Mouse (Mus musculus) liver, postnatal 0 days (tissue): ENCODE measurements around the gene Galnt14. TPM values are rescaled to one million over a fixed set of nuclear protein-coding genes. Genes with fewer than 3 reads are reported as not detected.

ENCODE experiments used
- ATAC-seq: fragments of 200-750 bp; cut with Nextera tagmentation; 2 replicates; pipeline ENCODE4 v1.8.0; 2017; ENCODE audit warnings: mild to moderate bottlenecking, moderate library complexity
- DNase-seq: peaks from one replicate; pipeline ENCODE4 v3.0.0-alpha.2; 2016
- H3K27ac ChIP-seq: fragments of 300-500 bp; sonication (generic); 2 replicates; pipeline ENCODE4 v1.5.1; 2014; ENCODE audit warnings: antibody characterized with exemption, moderate library complexity, mild to moderate bottlenecking, low read depth
- H3K27me3 ChIP-seq: fragments of 300-500 bp; sonication (generic); 2 replicates; pipeline ENCODE4 v1.6.1; 2014; ENCODE audit warnings: low read length, control low read depth, mixed read lengths; ENCODE audit not compliant: insufficient read depth
- H3K36me3 ChIP-seq: fragments of 300-500 bp; sonication (generic); replicated peaks from 2 replicates; pipeline ENCODE4 v1.6.1; 2014; ENCODE audit warnings: mild to moderate bottlenecking, control low read depth, low read length, moderate library complexity, mixed read lengths; ENCODE audit not compliant: insufficient read depth
- H3K4me1 ChIP-seq: fragments of 300-500 bp; sonication (generic); 2 replicates; pipeline ENCODE4 v1.6.1; 2014; ENCODE audit warnings: antibody characterized with exemption, mild to moderate bottlenecking, control low read depth; ENCODE audit not compliant: insufficient read depth
- H3K4me2 ChIP-seq: fragments of 300-500 bp; sonication (generic); 2 replicates; pipeline ENCODE4 v1.6.1; 2014; ENCODE audit warnings: low read depth, mild to moderate bottlenecking, low read length, moderate library complexity, mixed read lengths
- H3K4me3 ChIP-seq: fragments of 300-500 bp; sonication (generic); 2 replicates; pipeline ENCODE4 v1.5.1; 2014; ENCODE audit warnings: low read depth, low read length
- H3K9ac ChIP-seq: fragments of 300-500 bp; sonication (generic); replicated peaks from 2 replicates; pipeline ENCODE4 v1.6.1; 2014; ENCODE audit warnings: mild to moderate bottlenecking, moderate library complexity
- H3K9me3 ChIP-seq: fragments of 300-500 bp; sonication (generic); 2 replicates; pipeline ENCODE4 v1.6.1; 2016; ENCODE audit warnings: mild to moderate bottlenecking, control low read depth, low read length, mixed read lengths
- CTCF ChIP-seq: sonication (generic); IDR thresholded peaks from 2 replicates; pipeline ENCODE4 v1.5.1; 2016; ENCODE audit warnings: antibody characterized with exemption, low read depth
- EP300 ChIP-seq: IDR thresholded peaks from 2 replicates; pipeline ENCODE4 v1.6.1; 2016; ENCODE audit warnings: antibody characterized with exemption, low read depth, mild to moderate bottlenecking
- WGBS: fragments of 180-500 bp; shearing (Covaris S2); extraction: QIAGEN DNeasy Blood & Tissue Kit; methylation state at CpG from one replicate; pipeline ENCODE4 v1.1.7; 2014; ENCODE audit not compliant: insufficient replicate concordance; 5-methylcytosine and 5-hydroxymethylcytosine counted together
- polyA plus RNA-seq: library from polyadenylated mRNA; unstranded; fragments of >200 nt; fragmentation: Nextera tagmentation; extraction: Ambion mirVana; gene quantifications from 2 replicates; pipeline ENCODE4 v1.2.1, GENCODE M21; 2015

Gene Galnt14
- polyA plus RNA-seq, 1 experiment from 2014 or later: 0.08 TPM

DNA sequence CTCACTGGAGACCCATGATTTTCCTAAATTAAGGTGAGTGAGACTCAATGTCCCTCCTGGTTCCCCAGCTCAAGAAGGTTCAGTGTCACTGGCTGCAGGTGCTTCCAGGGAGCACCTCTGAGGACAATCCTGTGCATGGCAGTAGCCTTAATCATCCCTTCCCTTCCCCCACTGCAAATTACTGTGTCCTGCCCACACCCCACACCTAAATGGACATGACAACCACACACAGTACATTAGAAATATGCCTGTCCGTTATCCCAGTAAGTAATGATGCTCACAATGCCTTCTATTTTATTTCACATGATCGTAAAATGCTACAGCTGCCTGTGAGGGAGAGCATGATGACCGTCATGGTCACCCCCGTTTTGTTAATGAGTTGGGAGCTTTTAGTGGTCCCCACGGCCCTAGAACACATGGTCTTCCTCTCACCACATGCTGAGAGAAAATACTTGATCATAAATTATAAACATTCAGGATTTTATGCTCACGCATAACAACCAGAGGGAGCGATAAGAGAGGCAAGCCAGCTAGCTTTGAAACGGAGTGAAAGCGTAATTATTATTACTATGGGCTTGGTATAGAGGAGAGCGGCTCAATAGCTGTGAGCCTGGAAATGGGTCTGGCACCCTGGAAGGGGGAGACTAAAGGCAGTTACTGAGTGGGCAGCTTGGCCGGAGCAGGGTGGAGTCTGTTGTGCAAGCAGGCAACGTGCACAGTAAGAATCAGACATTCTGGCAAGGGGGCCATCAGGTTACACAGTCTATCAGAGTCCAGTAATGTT lies 161.3 kb downstream of the Galnt14 start:
- Histone ChIP-seq H3K27me3 (no peaks in the 10 kb centered on the region), H3K36me3 (no peaks in the 10 kb centered on the region), H3K9me3 (no peaks in the 10 kb centered on the region), H3K27ac (no peak overlapping the region), H3K9ac (no peak overlapping the region), H3K4me2 (no peak overlapping the region), H3K4me1 (no peaks in the 10 kb centered on the region), H3K4me3 (no peak overlapping the region)
- DNase-seq: no peak
- TF ChIP-seq EP300 (no peak), CTCF (no peak)
- 79% methylated on average over 12 of the region's 12 CpGs for WGBS
- no peak for ATAC-seq

DNA sequence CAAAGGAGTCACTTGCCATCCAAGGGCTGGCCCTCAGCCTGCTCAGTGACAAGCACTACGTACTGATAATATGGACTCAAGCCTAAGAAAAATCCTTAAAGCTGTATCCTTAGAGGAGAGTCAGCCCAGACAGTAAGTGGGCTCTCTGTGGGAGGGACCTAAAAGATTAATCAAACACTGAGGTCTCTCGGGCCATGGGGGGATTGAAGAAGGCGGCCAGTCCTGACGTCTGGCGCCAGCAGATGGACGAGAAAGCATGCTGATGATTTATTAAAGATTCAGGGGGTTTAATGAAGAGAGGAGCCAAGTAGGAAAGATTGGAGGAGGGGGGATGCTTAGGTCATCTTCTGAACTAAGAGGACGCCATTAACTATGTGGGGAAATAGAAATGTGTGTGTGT lies 162.1 kb downstream of the Galnt14 start:
- H3K4me1 ChIP-seq: no peaks in the 10 kb centered on the region
- H3K4me3 ChIP-seq: no peak overlapping the region
- H3K4me2 ChIP-seq: no peak overlapping the region
- ATAC-seq: no peak
- H3K9me3 ChIP-seq: no peaks in the 10 kb centered on the region
- no peaks in the 10 kb centered on the region for H3K27me3 ChIP-seq
- H3K9ac ChIP-seq: no peak overlapping the region
- WGBS: 76% methylated on average over 7 of the region's 7 CpGs
- no peaks in the 10 kb centered on the region for H3K36me3 ChIP-seq
- DNase-seq: no peak
- TF ChIP-seq EP300: no peak
- no peak for TF ChIP-seq CTCF
- no peak overlapping the region for H3K27ac ChIP-seq

DNA sequence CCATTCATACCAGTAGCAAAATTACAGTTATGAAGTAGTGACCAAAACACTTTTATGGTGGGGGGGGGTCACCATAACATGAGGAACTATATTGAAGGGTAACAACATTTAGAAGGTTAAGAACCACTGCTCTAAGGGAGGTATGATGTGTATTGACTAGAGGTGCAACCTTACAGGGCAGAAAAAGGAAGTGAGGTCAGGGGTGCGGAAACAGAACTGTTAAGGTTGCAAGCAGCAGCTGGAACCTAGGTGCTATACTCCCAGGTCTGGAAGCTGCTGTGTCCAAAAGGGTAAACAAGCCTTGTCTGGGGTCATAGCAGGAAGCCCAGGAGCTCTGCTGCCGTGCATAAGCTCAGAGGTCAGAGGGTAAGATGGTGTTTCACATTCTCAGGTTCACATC lies 162.8 kb downstream of the Galnt14 start:
- H3K4me3 ChIP-seq: no peak overlapping the region
- H3K27ac ChIP-seq: no peak overlapping the region
- ATAC-seq (no peak), DNase-seq (no peak)
- H3K9ac ChIP-seq: no peak overlapping the region
- no peaks in the 10 kb centered on the region for H3K27me3 ChIP-seq
- no peak overlapping the region for H3K4me2 ChIP-seq
- no peaks in the 10 kb centered on the region for H3K4me1 ChIP-seq
- H3K36me3 ChIP-seq: no peaks in the 10 kb centered on the region
- H3K9me3 ChIP-seq: no peaks in the 10 kb centered on the region
- WGBS: 33% methylated on average over 2 of the region's 2 CpGs
- no peak for TF ChIP-seq CTCF
- TF ChIP-seq EP300: no peak

DNA sequence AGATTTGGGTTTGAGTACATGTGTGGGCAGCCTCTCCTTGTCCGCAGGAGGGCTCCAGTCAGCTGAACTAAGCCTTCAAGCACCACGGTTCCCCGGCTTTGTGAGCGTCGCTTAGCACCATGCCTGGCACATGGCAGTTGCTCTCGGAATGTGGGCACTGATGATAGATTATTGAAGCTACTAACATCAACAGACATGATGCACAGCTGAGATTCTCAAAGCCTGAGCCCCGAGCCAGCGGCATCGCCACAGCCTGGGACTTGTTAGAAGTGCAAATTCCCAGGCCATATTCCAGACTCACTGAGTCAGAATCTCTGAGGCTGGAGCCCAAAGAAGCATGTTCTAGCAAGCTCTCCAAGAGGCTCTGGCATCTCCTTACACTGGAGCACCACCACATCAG lies 168.3 kb downstream of the Galnt14 start:
- no peaks in the 10 kb centered on the region for H3K4me1 ChIP-seq
- no peaks in the 10 kb centered on the region for H3K27me3 ChIP-seq
- ATAC-seq: no peak
- no peak for DNase-seq
- H3K9ac ChIP-seq: no peak overlapping the region
- no peak for TF ChIP-seq CTCF
- TF ChIP-seq EP300: no peak
- no peaks in the 10 kb centered on the region for H3K36me3 ChIP-seq
- H3K4me3 ChIP-seq: no peak overlapping the region
- H3K27ac ChIP-seq: no peak overlapping the region
- no peak overlapping the region for H3K4me2 ChIP-seq
- WGBS: 84% methylated on average over 9 of the region's 9 CpGs
- H3K9me3 ChIP-seq: no peaks in the 10 kb centered on the region

DNA sequence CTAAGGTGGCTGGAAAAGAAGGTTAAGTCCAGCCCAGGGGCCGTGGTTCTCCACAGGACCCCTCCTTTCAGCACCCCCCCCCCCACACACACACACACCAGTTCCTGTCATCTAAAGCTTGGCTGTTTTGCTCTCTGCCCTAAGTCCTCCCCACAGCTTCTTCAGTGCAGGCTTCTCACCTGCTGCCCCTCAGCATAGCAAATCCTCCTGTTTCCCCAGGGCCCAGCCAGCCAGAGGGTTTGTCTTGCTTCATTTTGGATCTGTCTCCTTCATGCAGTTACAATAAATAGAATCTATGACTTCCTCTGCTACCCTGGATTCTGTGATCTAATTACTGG lies 169.1 kb downstream of the Galnt14 start:
- ATAC-seq: no peak

DNA sequence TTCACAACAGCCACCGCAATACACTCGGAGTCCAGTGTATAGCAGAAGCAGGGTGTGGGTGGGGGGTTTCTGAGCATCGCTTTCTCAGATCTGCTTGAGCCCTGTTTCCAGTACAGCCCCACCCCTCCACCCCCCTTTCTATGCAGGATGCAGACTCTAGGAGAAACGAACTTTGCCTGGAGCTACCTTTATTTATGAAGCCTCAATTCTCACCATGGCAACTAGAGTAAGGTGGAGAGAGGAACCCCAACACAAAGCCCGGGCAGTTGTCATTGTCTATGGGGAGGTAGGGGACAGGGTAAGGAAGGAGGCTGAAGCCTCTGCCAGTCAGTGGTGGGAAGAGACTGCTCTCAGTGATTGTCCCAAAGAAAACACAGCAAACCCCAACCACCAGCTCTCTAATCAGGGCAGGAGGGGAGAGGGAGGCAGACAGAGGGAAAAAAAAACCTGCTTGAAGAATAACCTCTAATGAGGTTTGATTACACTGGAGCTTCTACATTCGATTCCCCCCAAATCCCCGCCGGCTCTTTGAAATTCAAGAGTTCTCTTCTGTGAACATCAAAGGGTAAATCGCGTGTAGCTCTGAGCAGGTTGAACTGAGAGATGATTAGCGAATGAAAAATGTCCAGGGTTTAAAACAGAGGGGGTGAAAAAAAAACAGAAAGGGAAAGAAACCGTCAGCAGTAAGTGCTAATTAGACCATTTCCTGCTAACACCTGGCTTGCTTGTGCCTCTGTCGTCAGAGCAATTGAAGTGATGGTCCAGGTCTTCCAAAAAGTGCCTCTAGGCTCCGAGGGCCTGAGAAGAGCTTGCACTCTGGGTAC lies 169.6 kb downstream of the Galnt14 start:
- H3K27ac ChIP-seq: no peak overlapping the region
- H3K4me2 ChIP-seq: no peak overlapping the region
- no peaks in the 10 kb centered on the region for H3K36me3 ChIP-seq
- H3K4me3 ChIP-seq: no peak overlapping the region
- no peak for DNase-seq
- no peak overlapping the region for H3K9ac ChIP-seq
- no peaks in the 10 kb centered on the region for H3K27me3 ChIP-seq
- ATAC-seq: no peak
- no peaks in the 10 kb centered on the region for H3K4me1 ChIP-seq
- TF ChIP-seq EP300: no peak
- TF ChIP-seq CTCF: no peak
- H3K9me3 ChIP-seq: no peaks in the 10 kb centered on the region
- WGBS: 39% methylated on average over 14 of the region's 14 CpGs

More for the DNA sequence above, 169.1 kb downstream of the Galnt14 start:
- Histone ChIP-seq H3K4me1 (no peaks in the 10 kb centered on the region), H3K4me3 (no peak overlapping the region), H3K4me2 (no peak overlapping the region), H3K36me3 (no peaks in the 10 kb centered on the region), H3K27me3 (no peaks in the 10 kb centered on the region), H3K9me3 (no peaks in the 10 kb centered on the region), H3K27ac (no peak overlapping the region), H3K9ac (no peak overlapping the region)
- no peak for DNase-seq
- WGBS: 10% methylated on average over 1 of the region's 1 CpGs
- TF ChIP-seq EP300: no peak
- no peak for TF ChIP-seq CTCF
